12 mouse cellular contexts compared by ENCODE assay signal in genomic region chr7:82282011-82282410, GRCm38 (mm10). TPM values are rescaled to one million over a fixed set of nuclear protein-coding genes. Genes with fewer than 3 reads are reported as not detected.
"Had no signal": no experiment of that assay in that cellular context is flagged by ENCODE, and none has a peak within 500 bp of the region (broad histone marks: within the 10 kb centered on the region; RNA-seq: fewer than 3 reads in every experiment).

No protein-coding gene starts in this region.

- H3K27me3 ChIP-seq: kidney, embryonic 15.5 days; limb, embryonic 15.5 days; liver, embryonic 12.5 days; neural tube, embryonic 15.5 days had no signal

- H3K36me3 ChIP-seq: kidney, embryonic 15.5 days; limb, embryonic 15.5 days; liver, embryonic 12.5 days; midbrain, embryonic 10.5 days; neural tube, embryonic 15.5 days had no signal

- H3K27ac ChIP-seq: kidney, embryonic 15.5 days; limb, embryonic 15.5 days; liver, embryonic 12.5 days; midbrain, embryonic 10.5 days; neural tube, embryonic 15.5 days; stomach, postnatal 0 days had no signal

- H3K4me2 ChIP-seq: kidney, embryonic 15.5 days; limb, embryonic 15.5 days; liver, embryonic 12.5 days; neural tube, embryonic 15.5 days had no signal

- H3K4me3 ChIP-seq: kidney, embryonic 15.5 days; limb, embryonic 15.5 days; liver, embryonic 12.5 days; midbrain, embryonic 10.5 days; myocyte; neural tube, embryonic 15.5 days had no signal

- H3K4me1 ChIP-seq: kidney, embryonic 15.5 days; limb, embryonic 15.5 days; liver, embryonic 12.5 days; midbrain, embryonic 10.5 days; neural tube, embryonic 15.5 days had no signal

- H3K9me3 ChIP-seq: kidney, embryonic 15.5 days; limb, embryonic 15.5 days; liver, embryonic 12.5 days; midbrain, embryonic 10.5 days; neural tube, embryonic 15.5 days had no signal

- H3K9ac ChIP-seq: kidney, embryonic 15.5 days; limb, embryonic 15.5 days; liver, embryonic 12.5 days; neural tube, embryonic 15.5 days had no signal

- DNase-seq: kidney, adult 2 months; kidney, postnatal 14 days; midbrain, embryonic 14.5 days; thymus, adult 2 months; thymus, postnatal 25 days had no signal

- ATAC-seq: liver, embryonic 12.5 days had no signal

RNA-seq across cellular contexts. Expression of gene Adamtsl3, which starts 53.5 kb away (rescaled TPM):
- polyA plus RNA-seq: midbrain, embryonic 10.5 days had no signal
